Mouse (Mus musculus) thymus, postnatal 0 days (tissue): ENCODE data around the gene Rsbn1. TPM values are rescaled to one million over a fixed set of nuclear protein-coding genes. Genes with fewer than 3 reads are reported as not detected.

ENCODE experiments used
- DNase-seq: peaks from one replicate; pipeline ENCODE4 v3.0.0-alpha.2; 2015; ENCODE audit warnings: low spot score
- polyA plus RNA-seq: library from polyadenylated mRNA; unstranded; fragments of >200 nt; fragmentation: Nextera tagmentation; extraction: Ambion mirVana; gene quantifications from 2 replicates; pipeline ENCODE4 v1.2.1, GENCODE M21; 2015

Gene Rsbn1
- polyA plus RNA-seq = 18.6 and 22.2 TPM in 2 replicates

- peak; percentile 99 for DNase-seq
Measured at GRCm38 (mm10) chr3:103914010-103914669, at the start of gene Rsbn1. Gene Rsbn1, plus strand, starts transcription at chr3:103914120.

GRCm38 (mm10) chr3:103864200-103864599 lies 49.7 kb upstream of the Rsbn1 start:
- DNase-seq = no peak

DNA sequence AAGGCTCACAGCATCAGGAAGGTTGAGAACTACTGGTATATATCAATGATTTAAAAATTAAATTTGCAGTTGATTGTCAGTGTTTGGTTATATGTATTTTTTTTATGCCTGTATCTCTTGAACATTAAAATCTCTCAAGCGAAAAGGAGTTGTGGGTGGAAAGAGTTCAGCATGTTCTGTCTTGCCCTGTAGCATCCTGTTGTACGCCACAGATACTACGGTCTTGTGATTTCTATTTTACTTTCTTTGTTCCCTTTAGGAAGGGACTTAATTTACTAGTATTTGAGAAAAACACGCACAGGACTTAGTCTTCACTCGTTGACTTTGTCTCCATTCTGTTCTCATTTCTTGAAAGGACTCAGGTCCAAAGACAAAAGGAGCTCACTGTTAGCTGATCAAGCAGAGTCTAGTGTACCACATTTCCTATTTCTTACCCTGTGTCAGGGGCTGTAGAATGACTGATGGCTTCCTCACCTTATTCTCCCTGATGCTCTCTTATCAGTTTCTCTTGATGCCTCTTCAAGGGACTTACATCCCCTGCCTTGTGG lies 46.4 kb upstream of the Rsbn1 start:
- peak; percentile 11 for DNase-seq

DNA sequence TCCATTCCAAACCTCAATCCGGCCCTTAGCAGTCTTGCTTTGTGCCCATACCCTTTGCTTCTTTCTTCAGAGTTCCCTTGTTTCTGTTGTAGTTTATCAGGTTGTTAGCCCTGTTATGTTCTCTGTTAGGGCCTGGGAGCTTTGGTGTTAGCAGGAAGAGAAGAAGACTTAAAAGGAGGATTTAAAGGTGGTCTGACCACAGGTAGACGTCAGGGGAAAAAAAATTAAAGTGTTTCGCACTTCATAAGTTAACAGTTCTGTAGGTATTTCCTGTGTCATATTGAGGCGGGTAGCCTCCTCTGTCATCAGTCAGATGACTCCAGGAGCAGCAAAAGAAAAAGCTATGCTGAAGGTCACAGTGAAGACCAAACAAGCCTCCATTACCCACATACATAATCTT lies 45.9 kb upstream of the Rsbn1 start:
- peak; percentile 25 for DNase-seq

DNA sequence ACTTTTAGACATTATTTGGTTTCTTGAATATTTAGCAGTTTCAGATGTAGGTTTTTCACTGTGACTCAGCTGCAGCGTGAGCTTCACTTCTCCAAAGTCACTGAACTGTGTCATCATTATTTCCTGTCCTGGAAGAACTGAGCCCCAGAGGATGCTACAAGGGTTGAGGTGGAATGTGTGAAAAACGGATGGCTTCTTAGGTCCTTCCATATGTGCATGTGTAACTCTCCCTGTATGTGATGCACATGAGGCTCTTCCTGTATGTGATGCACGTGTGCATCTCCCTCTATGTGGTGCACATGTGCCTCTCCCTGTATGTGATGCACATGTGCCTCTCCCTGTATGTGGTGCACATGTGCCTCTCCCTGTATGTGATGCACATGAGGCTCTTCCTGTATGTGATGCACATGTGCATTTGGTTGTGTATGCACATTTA lies 41.2 kb upstream of the Rsbn1 start:
- DNase-seq = no peak

- no peak for DNase-seq
Measured at GRCm38 (mm10) chr3:103874329-103874728, 39.6 kb upstream of the Rsbn1 start.

DNA sequence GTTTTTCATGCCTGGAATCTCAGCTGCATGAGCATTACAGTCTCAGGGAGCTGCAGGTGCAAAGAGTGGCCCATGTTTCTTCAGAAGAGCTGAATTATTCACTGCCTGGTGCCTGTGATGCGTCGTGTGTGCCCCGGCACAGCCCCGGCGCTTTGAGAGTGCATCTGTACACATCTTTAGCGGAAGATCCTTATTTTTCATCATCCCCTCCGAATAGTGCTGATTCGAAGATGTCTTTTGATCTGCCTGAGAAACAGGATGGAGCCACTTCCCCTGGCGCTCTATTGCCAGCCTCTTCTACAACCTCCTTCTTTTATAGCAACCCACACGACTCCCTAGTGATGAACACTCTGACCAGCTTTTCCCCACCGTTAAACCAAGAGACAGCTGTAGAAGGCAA lies 28.0 kb upstream of the Rsbn1 start:
- DNase-seq = peak; percentile 64

- peak; percentile 74 for DNase-seq
Measured at GRCm38 (mm10) chr3:103887581-103887980, 26.3 kb upstream of the Rsbn1 start.

GRCm38 (mm10) chr3:103893374-103893773 lies 20.5 kb upstream of the Rsbn1 start:
- DNase-seq = no peak

GRCm38 (mm10) chr3:103904705-103905104 lies 9.2 kb upstream of the Rsbn1 start:
- peak; percentile 34 for DNase-seq

- no peak for DNase-seq
Measured at GRCm38 (mm10) chr3:103907335-103908030, 6.4 kb upstream of the Rsbn1 start.

GRCm38 (mm10) chr3:103908781-103909180 lies 5.1 kb upstream of the Rsbn1 start:
- DNase-seq = no peak

- DNase-seq = no peak
Measured at GRCm38 (mm10) chr3:103913451-103913961, 414 bp upstream of the Rsbn1 start.

- peak; percentile 42 for DNase-seq
Measured at GRCm38 (mm10) chr3:103914732-103915508, 1.0 kb downstream of the Rsbn1 start.

- DNase-seq = peak; percentile 16
Measured at GRCm38 (mm10) chr3:103915509-103915896, 1.6 kb downstream of the Rsbn1 start.

GRCm38 (mm10) chr3:103916205-103916838 lies 2.4 kb downstream of the Rsbn1 start:
- peak; percentile 36 for DNase-seq

DNA sequence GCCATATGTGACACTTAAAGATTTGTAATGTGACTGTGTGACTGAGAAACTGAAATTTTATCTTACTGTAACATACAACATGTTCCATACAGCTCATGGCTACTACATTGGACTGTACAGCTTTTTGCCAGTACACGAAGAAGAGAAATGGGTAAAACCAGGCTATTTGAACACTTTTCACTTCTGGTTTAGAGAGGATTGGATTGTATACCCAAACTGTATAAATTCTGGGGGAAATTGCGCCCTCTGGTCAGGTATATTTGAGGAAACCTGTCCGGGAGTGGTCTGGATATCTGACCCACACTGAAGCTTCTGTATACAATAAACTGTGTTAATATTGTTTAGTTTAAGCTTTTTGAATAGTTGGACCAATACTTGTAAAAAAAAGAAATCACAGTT lies 2.9 kb downstream of the Rsbn1 start:
- DNase-seq = peak; percentile 3

DNA sequence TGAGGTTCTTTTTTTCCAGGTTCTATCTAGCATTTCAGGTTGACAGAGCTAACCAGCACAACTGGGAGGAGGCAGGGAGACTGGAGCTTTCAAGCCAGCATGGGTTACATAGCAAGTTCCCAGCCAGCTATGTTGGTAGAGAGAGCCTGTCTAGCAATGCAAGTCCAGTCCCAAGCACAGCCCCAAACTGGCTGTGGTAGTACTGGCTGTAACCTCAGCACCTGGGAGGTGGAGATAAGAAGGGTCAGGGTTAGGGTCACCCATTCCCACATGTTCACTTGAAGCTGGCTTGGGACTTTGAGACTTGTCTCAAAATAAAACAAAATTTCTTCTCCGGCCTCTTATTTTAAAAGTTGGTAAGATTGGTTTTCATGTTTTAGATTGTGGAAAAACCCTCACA lies 6.2 kb downstream of the Rsbn1 start:
- no peak for DNase-seq

GRCm38 (mm10) chr3:103925302-103925701 lies 11.4 kb downstream of the Rsbn1 start:
- DNase-seq = no peak

DNA sequence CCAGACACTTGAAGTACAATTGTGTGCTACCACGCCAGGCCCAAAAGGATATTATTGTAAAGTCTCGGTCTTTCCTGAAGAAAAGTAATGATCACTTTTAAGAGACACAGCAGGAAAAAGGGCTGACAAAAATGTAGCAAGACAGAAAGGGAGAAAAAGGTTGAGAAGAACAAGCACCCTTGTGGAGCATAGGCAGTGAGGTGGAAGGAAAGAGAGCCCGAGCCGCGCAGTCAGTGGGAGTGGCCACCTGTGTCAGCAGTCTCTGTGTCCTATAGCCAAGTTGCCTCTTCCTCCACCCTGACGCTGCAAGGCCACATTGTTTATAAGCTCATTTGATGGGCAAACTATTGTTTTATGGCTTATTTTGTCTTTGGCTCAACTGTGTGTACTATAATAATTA lies 13.6 kb downstream of the Rsbn1 start:
- peak; percentile 23 for DNase-seq
